Mouse (Mus musculus) limb, embryonic 13.5 days (tissue): ENCODE data around the gene Egr4. TPM values are rescaled to one million over a fixed set of nuclear protein-coding genes. Genes with fewer than 3 reads are reported as not detected.

ENCODE experiments used
- ATAC-seq: fragments of 200-750 bp; cut with Nextera tagmentation; 2 replicates; pipeline ENCODE4 v1.8.0; 2017; ENCODE audit warnings: low read depth, moderate number of reproducible peaks, moderate TSS enrichment; ENCODE audit not compliant: low FRiP score
- H3K27ac ChIP-seq: fragments of 300-500 bp; sonication (generic); 2 replicates; pipeline ENCODE4 v1.5.1; 2015; ENCODE audit warnings: inconsistent platforms, mild to moderate bottlenecking, moderate library complexity
- H3K27me3 ChIP-seq: fragments of 300-500 bp; sonication (generic); 2 replicates; pipeline ENCODE4 v1.6.1; 2015; ENCODE audit warnings: mild to moderate bottlenecking, inconsistent platforms
- H3K36me3 ChIP-seq: fragments of 300-500 bp; sonication (generic); 2 replicates; pipeline ENCODE4 v1.6.1; 2015; ENCODE audit warnings: inconsistent platforms, mild to moderate bottlenecking, moderate library complexity
- H3K4me1 ChIP-seq: fragments of 300-500 bp; sonication (generic); 2 replicates; pipeline ENCODE4 v1.6.1; 2015; ENCODE audit warnings: inconsistent platforms
- H3K4me2 ChIP-seq: fragments of 300-500 bp; sonication (generic); replicated peaks from 2 replicates; pipeline ENCODE4 v1.6.1; 2015; ENCODE audit warnings: inconsistent platforms, mild to moderate bottlenecking, moderate library complexity
- H3K4me3 ChIP-seq: fragments of 300-500 bp; sonication (generic); 2 replicates; pipeline ENCODE4 v1.5.1; 2015; ENCODE audit warnings: moderate library complexity, mild to moderate bottlenecking, inconsistent platforms
- H3K9ac ChIP-seq: fragments of 300-500 bp; sonication (generic); 2 replicates; pipeline ENCODE4 v1.6.1; 2015; ENCODE audit warnings: mild to moderate bottlenecking, inconsistent platforms
- H3K9me3 ChIP-seq: fragments of 300-500 bp; sonication (generic); 2 replicates; pipeline ENCODE4 v1.6.1; 2016; ENCODE audit warnings: inconsistent platforms
- WGBS: fragments of 180-500 bp; shearing (Covaris S2); methylation state at CpG from one replicate; pipeline ENCODE4 v1.1.7; 2015; 5-methylcytosine and 5-hydroxymethylcytosine counted together
- polyA plus RNA-seq: library from polyadenylated mRNA; unstranded; fragments of >200 nt; fragmentation: Nextera tagmentation; extraction: Ambion mirVana; gene quantifications from 2 replicates; pipeline ENCODE4 v1.2.1, GENCODE M21; 2015

The Egr4 gene
- polyA plus RNA-seq = not detected in 2 replicates

DNA sequence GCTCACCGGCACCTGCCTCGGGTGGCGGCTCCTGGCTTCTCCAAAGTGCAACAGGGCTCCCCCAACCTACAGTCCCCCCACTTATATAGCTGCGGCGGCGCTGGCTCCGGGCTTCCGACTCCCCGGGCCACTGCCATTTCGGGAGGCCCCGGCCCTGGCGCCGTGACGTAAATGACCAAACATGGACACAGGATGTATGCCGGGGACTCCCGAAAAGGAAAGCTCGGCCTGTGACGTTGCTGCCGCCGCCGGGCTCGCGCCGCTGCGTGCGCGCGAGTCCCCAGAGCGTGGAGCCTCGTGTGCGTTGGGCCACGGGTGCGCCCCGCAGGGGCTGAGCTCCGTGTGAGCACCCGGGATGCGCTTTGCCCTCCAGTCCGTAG is at the start of gene Egr4:
TSS of gene Egr4 (minus strand) at position 59 of the 380 bp plus-strand sequence.
- H3K4me2 ChIP-seq = peak within 1 kb of the TSS; percentile 81
- peaks cover 3% of the 10 kb centered on the region for H3K9me3 ChIP-seq
- peak; percentile 40; the same call in 1 of the 2 replicates for ATAC-seq
- WGBS = under 1% methylated on average over 38 of the region's 38 CpGs
- H3K27ac ChIP-seq = no peak within 1 kb of the TSS
- peak within 1 kb of the TSS; percentile 48 for H3K4me3 ChIP-seq
- H3K9ac ChIP-seq = no peak within 1 kb of the TSS
- H3K4me1 ChIP-seq = peaks cover 29% of the 10 kb centered on the region
- H3K36me3 ChIP-seq = no peaks in the 10 kb centered on the region
- H3K27me3 ChIP-seq = peaks cover 100% of the 10 kb centered on the region

DNA sequence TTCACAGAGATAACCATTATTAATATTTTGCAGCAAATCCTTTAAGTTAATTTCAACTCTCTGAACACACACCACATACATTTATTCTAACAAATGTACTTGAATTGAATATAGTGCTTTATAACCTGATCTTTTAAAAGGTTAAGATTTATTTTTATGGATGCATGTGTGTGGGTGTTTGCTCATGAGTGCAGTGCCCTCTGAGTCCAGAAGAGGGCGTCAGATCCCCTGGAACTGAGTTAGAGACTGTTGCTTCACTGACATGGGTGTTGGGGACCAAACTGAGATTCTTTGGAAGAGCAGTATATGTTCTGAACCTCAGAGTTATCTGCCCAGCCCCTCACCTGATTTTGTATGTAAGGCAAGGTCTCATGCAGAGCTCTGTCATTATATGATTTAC is 49.0 kb upstream of the Egr4 start:
- H3K27ac ChIP-seq = no peak overlapping the region

DNA sequence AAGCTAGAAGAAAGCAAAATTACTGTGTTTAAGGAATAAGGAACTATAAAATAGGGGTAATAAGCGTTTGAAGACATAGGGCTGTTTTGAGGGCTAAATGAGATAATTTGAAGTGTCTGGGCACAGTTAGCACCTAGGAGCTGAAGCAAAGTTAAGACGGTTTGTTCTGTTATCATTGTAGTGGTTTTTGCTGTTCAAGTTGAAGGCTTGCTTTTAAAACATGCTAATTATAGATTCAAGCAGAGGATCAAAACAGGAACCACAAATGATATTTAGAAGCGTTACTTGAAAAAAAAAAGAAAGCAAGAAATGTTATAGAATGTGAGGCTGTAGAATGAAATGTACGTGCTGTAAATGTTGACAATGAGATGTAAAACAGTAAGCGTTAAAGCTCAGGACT is 34.3 kb upstream of the Egr4 start:
- H3K9me3 ChIP-seq = no peaks in the 10 kb centered on the region
- H3K27ac ChIP-seq = no peak overlapping the region
- H3K4me1 ChIP-seq = no peaks in the 10 kb centered on the region
- ATAC-seq = no peak
- H3K4me2 ChIP-seq = no peak overlapping the region
- no peak overlapping the region for H3K4me3 ChIP-seq
- H3K9ac ChIP-seq = no peak overlapping the region
- H3K27me3 ChIP-seq = no peaks in the 10 kb centered on the region
- H3K36me3 ChIP-seq = no peaks in the 10 kb centered on the region
- WGBS = 78% methylated on average over 5 of the region's 5 CpGs

More for the DNA sequence above, 49.0 kb upstream of the Egr4 start:
- H3K4me1 ChIP-seq = no peaks in the 10 kb centered on the region
- H3K4me3 ChIP-seq = no peak overlapping the region
- H3K9me3 ChIP-seq = no peaks in the 10 kb centered on the region
- H3K27me3 ChIP-seq = no peaks in the 10 kb centered on the region
- H3K9ac ChIP-seq = no peak overlapping the region
- H3K4me2 ChIP-seq = no peak overlapping the region
- WGBS = 30% methylated on average over 1 of the region's 1 CpGs
- H3K36me3 ChIP-seq = no peaks in the 10 kb centered on the region
- no peak for ATAC-seq

DNA sequence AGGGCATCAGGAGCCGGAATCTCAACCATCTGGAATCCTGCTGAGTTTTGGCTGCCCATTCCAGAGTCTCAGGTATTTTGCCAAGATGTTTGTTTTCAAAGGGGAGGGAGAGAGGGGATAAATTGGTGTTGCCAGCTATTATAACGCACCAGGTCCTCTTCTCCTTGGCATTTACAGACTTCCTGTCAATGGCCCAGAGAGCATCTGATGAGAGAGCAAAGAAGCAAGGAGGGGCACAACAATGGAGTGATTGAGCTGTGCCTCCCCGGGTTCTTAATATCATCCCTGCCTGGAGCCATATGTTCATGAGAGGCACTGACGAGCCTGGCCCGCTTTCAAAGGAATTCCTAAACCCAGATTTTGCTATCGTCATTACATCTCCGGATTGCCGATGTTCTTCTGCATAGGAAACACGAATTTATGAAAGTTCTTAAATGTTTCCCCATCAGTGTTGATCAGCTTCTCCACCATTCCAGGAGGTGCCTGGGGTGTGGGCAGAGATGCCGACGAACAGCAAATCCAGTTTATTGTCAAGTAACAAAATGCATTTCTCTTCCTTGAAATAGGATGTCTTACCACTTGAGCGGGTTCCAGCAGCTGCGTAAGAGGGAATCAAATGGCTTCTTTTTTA is 31.0 kb upstream of the Egr4 start:
- no peak for ATAC-seq
- WGBS = 65% methylated on average over 13 of the region's 13 CpGs
- no peak overlapping the region for H3K9ac ChIP-seq
- no peaks in the 10 kb centered on the region for H3K36me3 ChIP-seq
- H3K9me3 ChIP-seq = no peaks in the 10 kb centered on the region
- no peak overlapping the region for H3K4me3 ChIP-seq
- H3K4me1 ChIP-seq = no peaks in the 10 kb centered on the region
- H3K4me2 ChIP-seq = no peak overlapping the region
- no peaks in the 10 kb centered on the region for H3K27me3 ChIP-seq
- no peak overlapping the region for H3K27ac ChIP-seq

DNA sequence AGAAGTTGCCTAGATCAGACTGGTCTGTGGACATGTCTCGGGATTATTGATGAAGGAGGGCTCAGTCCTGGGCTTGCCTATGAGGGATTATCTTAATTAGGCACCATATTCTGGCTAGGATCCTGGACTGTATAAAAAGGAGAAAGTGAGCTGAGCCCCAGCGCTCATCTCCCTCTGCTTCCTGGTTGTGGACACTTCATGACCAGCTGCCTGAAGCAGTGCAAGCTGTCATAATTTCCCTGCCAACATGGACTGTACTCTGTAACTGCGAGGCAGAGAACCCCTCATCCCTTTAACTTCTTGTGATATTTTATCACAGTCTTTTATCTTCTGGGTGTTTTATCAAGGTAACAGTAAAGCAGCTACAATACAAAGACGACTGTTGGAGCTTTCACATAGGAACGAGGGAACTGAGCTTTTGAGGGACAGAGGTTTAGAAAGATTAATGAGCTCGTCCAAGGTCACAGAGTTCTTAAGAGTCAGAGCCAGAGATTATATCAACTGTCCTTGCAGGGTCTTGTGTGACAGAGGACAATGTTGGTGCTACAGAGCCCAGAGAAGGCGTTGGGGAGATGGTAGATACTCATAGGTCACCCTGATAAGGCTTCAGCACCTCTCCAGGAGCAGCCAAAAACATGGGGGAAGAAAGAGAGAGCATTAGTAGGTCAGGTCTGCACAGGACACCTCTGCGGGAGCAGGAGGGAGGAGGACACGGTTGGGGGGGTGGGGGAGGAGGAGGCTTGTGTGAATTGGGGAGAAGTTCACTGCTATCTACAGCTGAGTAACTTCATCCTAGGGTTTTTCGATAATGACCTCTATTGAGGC is 30.2 kb upstream of the Egr4 start:
- Histone ChIP-seq H3K4me1 (no peaks in the 10 kb centered on the region), H3K9me3 (no peaks in the 10 kb centered on the region), H3K4me2 (no peak overlapping the region), H3K27ac (no peak overlapping the region), H3K27me3 (no peaks in the 10 kb centered on the region), H3K9ac (no peak overlapping the region), H3K4me3 (no peak overlapping the region), H3K36me3 (no peaks in the 10 kb centered on the region)
- 72% methylated on average over 10 of the region's 10 CpGs for WGBS
- no peak for ATAC-seq

DNA sequence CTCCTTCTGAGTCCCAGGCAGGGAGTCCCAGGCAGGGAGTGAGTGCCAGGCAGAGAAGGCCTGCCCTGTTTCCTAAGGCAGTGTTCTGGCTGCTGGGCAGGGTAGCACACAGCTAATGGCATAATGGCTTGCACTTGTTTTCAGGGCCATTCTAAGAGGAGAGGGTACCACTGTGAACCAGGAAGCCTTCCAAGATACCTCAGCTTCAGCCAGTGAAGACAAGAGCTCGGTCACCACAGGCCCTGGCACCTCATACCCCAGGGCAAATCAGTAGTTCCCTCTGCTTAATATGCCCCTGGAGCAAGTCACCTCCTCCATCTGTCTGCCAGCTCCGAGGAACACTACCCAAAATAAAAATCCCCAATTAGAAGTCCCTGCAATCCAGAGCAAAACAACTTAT is 9.4 kb upstream of the Egr4 start:
- no peak overlapping the region for H3K27ac ChIP-seq
- no peak overlapping the region for H3K4me2 ChIP-seq
- no peaks in the 10 kb centered on the region for H3K9me3 ChIP-seq
- no peak overlapping the region for H3K9ac ChIP-seq
- H3K4me3 ChIP-seq = no peak overlapping the region
- H3K36me3 ChIP-seq = no peaks in the 10 kb centered on the region
- WGBS = 63% methylated on average over 2 of the region's 2 CpGs
- ATAC-seq = no peak
- peaks cover 22% of the 10 kb centered on the region for H3K27me3 ChIP-seq
- H3K4me1 ChIP-seq = no peaks in the 10 kb centered on the region

DNA sequence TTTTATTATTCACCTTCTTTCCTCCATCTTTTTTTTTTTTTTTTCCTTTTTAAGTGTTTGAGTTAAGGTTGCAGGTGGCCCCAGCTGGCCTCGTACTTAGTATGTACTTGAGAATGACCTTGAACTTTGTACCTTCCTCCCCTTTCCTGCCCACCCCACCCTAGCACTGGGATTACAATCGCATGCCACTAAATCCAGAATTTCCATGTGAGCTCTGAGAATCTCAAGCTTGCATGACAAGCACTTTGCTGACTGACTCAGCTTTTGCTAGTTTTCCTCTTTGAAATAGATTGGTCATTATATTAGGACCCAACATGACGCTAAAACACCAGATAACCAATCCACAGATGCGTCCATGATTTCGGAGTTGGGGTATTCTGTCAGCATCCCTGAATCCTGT is 8.6 kb upstream of the Egr4 start:
- Histone ChIP-seq H3K4me2 (no peak overlapping the region), H3K4me3 (no peak overlapping the region), H3K27me3 (peaks cover 30% of the 10 kb centered on the region), H3K9ac (no peak overlapping the region), H3K36me3 (no peaks in the 10 kb centered on the region), H3K9me3 (no peaks in the 10 kb centered on the region), H3K4me1 (no peaks in the 10 kb centered on the region), H3K27ac (no peak overlapping the region)
- WGBS = 84% methylated on average over 5 of the region's 5 CpGs
- no peak for ATAC-seq

DNA sequence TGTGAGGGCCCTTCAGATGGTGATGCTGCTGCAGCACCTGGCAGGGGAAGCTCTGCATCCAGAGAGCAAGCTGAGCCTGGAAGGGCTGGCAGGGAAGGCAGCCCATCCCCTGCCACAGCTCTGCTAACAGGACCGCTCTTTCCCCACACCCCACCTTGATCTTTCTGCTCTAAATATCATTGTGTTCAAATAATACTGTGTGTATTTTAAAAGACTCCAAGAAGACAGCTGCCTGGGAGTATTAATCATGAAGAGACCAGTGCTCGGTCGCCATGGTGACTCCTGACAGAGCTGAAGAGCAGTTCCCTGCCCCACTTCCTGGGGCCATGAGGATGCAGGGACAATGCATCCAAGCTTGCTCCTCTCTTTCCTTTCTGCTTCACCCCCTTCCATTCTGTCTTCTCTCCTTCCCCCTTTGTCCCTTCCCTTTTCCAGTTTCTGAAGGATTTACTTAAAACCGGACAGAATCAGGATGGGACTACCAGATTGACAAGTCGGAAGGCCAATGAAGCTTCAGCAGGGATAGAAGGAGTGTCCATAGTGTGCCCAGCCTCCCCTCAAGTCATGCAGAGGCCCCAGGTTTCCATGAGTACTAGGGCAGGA is 4.8 kb upstream of the Egr4 start:
- ATAC-seq = no peak
- Histone ChIP-seq H3K36me3 (no peaks in the 10 kb centered on the region), H3K9ac (no peak overlapping the region), H3K4me2 (no peak overlapping the region), H3K27me3 (peaks cover 68% of the 10 kb centered on the region), H3K4me3 (no peak overlapping the region), H3K27ac (no peak overlapping the region), H3K4me1 (peaks cover 7% of the 10 kb centered on the region), H3K9me3 (peaks cover 3% of the 10 kb centered on the region)
- 54% methylated on average over 5 of the region's 5 CpGs for WGBS

DNA sequence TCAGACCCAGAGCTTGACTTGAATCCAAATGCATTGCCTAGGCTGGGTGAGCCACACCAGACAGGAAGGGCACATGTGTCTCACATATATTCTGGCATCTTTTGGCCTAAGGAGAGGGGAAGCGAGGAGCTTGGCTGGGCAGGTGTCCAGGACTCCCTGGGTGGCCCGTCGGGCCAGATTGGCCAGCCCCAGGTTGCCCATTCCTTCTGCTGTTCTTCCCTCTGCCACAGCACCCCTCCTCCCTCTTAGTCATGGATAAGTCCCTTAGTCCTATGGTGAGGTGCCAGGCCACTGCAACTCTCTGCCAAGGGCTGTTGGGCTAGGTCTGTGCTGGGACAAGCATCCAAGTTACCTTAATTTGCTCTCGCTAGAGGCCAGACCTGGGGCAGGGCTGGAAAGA is 2.6 kb upstream of the Egr4 start:
- peaks cover 91% of the 10 kb centered on the region for H3K27me3 ChIP-seq
- no peak overlapping the region for H3K27ac ChIP-seq
- H3K9ac ChIP-seq = no peak overlapping the region
- WGBS = 78% methylated on average over 4 of the region's 4 CpGs
- H3K36me3 ChIP-seq = no peaks in the 10 kb centered on the region
- peaks cover 3% of the 10 kb centered on the region for H3K9me3 ChIP-seq
- ATAC-seq = no peak
- H3K4me2 ChIP-seq = no peak overlapping the region
- H3K4me1 ChIP-seq = peaks cover 29% of the 10 kb centered on the region
- no peak overlapping the region for H3K4me3 ChIP-seq

DNA sequence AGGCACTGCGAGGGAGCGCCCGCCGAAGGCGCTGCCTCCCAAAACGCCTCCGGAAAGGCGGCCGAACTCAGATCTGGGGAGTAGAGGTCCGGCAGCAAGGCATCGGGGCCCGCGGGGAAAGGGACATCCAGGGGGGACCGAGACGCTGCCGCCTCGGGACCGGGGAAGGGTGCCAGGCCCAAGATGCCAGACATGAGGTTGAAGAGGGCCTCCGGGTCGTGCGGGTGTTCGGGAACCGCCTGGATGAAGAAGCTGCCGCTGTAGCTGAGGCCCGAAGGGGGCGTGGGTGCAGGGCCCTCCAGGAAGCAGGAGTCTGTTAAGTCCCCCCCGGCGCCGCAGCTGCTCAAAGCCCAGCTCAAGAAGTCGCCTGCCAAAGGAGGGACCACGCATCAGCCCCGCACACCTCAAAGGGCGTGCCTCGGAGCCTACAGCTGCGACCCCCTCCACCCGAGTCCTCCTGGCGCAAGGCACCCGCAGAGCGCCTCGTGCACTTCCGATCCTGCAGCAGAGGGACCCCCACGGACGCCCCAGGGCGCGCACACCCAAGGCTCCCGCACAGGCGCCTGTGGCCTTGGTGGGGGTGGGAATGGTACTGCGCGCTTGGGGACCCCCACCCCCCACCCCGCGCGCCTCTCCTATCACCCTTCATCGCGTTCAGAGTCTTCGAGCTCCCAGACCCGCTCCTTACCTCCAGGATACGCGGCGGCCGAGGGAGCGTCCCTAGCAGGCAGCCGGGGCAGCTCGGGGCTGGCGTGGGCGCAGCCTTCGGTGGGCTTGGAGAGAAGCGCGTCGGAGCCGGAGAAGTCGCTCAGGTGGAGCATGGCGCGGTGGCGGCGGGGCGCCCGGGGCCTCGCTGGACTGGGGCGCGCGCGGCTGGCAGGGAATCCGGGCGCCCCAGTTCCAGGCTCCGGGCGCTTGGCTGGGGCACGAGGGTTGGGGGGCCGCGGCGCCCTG is 535 bp downstream of the Egr4 start:
- Histone ChIP-seq H3K36me3 (no peaks in the 10 kb centered on the region), H3K9ac (no peak overlapping the region), H3K4me3 (peak overlapping the region; percentile 48), H3K9me3 (peaks cover 3% of the 10 kb centered on the region), H3K27me3 (peaks cover 100% of the 10 kb centered on the region), H3K4me1 (peaks cover 29% of the 10 kb centered on the region), H3K4me2 (peak overlapping the region; percentile 81), H3K27ac (no peak overlapping the region)
- 0 out of 2 replicates have a peak, but pooled peaks have one; percentile 19 for ATAC-seq
- WGBS = under 1% methylated on average over 83 of the region's 90 CpGs

DNA sequence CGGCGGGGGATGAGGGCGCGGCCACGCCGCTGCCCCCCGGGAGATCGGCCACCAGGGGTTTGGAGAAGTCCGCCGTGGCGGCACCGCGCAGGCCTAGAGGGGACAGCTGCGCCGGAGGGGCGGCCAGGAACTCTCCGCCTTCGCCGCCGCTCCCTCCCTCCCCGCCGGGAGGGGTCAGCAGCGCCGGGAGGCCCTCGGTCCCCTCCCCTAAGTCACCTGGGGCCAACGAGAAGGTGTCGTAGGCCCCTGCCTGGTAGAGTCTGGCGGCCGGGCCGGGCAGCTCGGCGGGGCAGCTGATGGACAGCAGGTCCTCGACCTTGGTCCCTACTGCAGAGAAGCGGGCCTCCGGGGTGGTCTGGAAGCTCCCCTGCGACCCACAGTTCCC is 1.3 kb downstream of the Egr4 start:
- WGBS = under 1% methylated on average over 34 of the region's 36 CpGs

More for the DNA sequence above, 1.3 kb downstream of the Egr4 start:
- Histone ChIP-seq H3K4me3 (peak overlapping the region; percentile 48), H3K4me2 (peak overlapping the region; percentile 81), H3K36me3 (no peaks in the 10 kb centered on the region), H3K27me3 (peaks cover 97% of the 10 kb centered on the region), H3K27ac (no peak overlapping the region), H3K9me3 (peaks cover 3% of the 10 kb centered on the region), H3K9ac (no peak overlapping the region), H3K4me1 (peaks cover 29% of the 10 kb centered on the region)
- ATAC-seq = no peak
